Mouse (Mus musculus) lung, postnatal 14 days (tissue): ENCODE results near the gene Tbc1d5.
"Not testable (repeated sequence)": the region's sequence is repeated elsewhere in the genome, so short reads cannot be mapped to it uniquely, and the experiment has no call there.

Source experiments
- DNase-seq: peaks from one replicate; pipeline ENCODE4 v3.0.0; 2021

Tbc1d5 gene

GRCm38 (mm10) chr17:50737068-50737467 lies 442.1 kb downstream of the Tbc1d5 start:
- DNase-seq = no peak

GRCm38 (mm10) chr17:50735955-50736533 lies 443.1 kb downstream of the Tbc1d5 start:
- peak; percentile 42 for DNase-seq

GRCm38 (mm10) chr17:50735382-50735954 lies 443.7 kb downstream of the Tbc1d5 start:
- DNase-seq = peak; percentile 23

GRCm38 (mm10) chr17:50734781-50735180 lies 444.4 kb downstream of the Tbc1d5 start:
- no peak for DNase-seq

- DNase-seq = no peak
These were observed 445.8 kb downstream of the Tbc1d5 start for GRCm38 (mm10) chr17:50733390-50733789.

- DNase-seq = no peak
These were observed 447.3 kb downstream of the Tbc1d5 start for GRCm38 (mm10) chr17:50731876-50732275.

- no peak for DNase-seq
These were observed 448.3 kb downstream of the Tbc1d5 start for GRCm38 (mm10) chr17:50730896-50731295.

- no peak for DNase-seq
These were observed 449.6 kb downstream of the Tbc1d5 start for GRCm38 (mm10) chr17:50729577-50729976.

GRCm38 (mm10) chr17:50729031-50729430 lies 450.1 kb downstream of the Tbc1d5 start:
- no peak for DNase-seq

GRCm38 (mm10) chr17:50726265-50726664 lies 452.9 kb downstream of the Tbc1d5 start:
- no peak for DNase-seq

- no peak for DNase-seq
These were observed 454.8 kb downstream of the Tbc1d5 start for GRCm38 (mm10) chr17:50724376-50724775.

GRCm38 (mm10) chr17:50717586-50717985 lies 461.6 kb downstream of the Tbc1d5 start:
- DNase-seq = no peak

- DNase-seq = no peak
These were observed 468.5 kb downstream of the Tbc1d5 start for GRCm38 (mm10) chr17:50710497-50711222.

GRCm38 (mm10) chr17:50698410-50698809 lies 480.7 kb downstream of the Tbc1d5 start:
- DNase-seq = not testable (repeated sequence)

GRCm38 (mm10) chr17:50688135-50688534 lies 491.0 kb downstream of the Tbc1d5 start:
- no peak for DNase-seq

GRCm38 (mm10) chr17:50687670-50688069 lies 491.5 kb downstream of the Tbc1d5 start:
- no peak for DNase-seq

GRCm38 (mm10) chr17:50684960-50685645 lies 494.0 kb downstream of the Tbc1d5 start:
- DNase-seq = no peak
